Mouse (Mus musculus) layer of hippocampus, adult 2 months (tissue): ENCODE data around the gene Fxyd5. TPM values are rescaled to one million over a fixed set of nuclear protein-coding genes. Genes with fewer than 3 reads are reported as not detected.

Experiments
- DNase-seq, 2 experiments: peaks; one replicate each; pipeline ENCODE4 v3.0.0; 2022; ENCODE audit warnings: low spot score in 2 of 2
- H3K27ac ChIP-seq: fragments of 200-600 bp; 2 replicates; pipeline ENCODE4 v1.8.1; 2022
- H3K4me3 ChIP-seq: fragments of 200-600 bp; 2 replicates; pipeline ENCODE4 v1.8.1; 2022; ENCODE audit warnings: mild to moderate bottlenecking
- CTCF ChIP-seq: fragments of 200-600 bp; conservative IDR thresholded peaks from 2 replicates; pipeline ENCODE4 v1.8.1; 2022; ENCODE audit warnings: antibody characterized with exemption, mild to moderate bottlenecking, moderate library complexity
- total RNA-seq, 2 experiments: library from RNA; stranded (reverse); gene quantifications; 2 replicates each; pipeline ENCODE4 v1.2.3; 2021

Fxyd5 gene
- total RNA-seq, 2 experiments from 2014 or later: 17.3 to 26.9 TPM

DNA sequence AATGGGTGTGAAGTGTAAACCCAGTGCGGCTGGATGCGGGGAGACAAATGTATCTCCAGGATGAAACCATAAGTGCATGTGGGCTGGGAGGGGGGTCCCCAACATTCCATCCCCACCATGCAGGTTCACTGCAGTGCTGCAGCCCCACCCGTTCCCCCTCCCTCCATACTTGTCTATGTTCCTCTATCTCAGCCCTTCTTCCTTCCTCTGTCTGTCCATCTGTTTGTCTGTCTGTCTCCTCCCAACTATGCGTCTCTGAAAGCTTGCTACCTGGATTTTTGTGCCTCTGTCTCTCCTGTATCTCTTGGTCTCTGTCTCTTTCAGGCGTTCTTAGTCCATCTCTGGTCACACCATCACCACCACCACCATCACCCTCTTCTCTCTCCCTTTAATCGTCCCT, 8.2 kb upstream of the Fxyd5 start:
- no peak for TF ChIP-seq CTCF
- DNase-seq: no peak
- H3K4me3 ChIP-seq: peak overlapping the region; percentile 54
- H3K27ac ChIP-seq: peak overlapping the region; percentile 75

DNA sequence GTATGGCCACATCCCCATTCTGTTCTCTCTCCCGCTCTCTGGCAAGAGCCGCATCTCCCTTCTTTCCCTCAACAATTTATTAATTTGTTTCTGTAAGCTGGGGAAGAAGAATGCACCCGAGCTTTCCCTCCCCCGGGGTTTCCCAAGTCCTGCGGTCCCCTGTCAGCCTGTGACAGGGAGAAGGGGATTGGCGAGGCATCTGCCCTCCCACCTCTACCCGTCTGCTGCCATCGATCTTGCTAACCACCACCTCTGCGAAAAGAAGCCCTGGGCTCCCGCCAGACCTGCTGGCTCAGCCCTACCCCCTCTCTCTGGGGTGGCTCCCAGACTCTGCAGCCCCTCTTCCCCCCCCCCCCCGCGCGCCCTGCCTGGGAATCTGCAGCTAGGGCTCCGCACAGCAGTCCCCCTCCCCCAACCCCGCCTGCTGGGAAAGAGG, 7.6 kb upstream of the Fxyd5 start:
- no peak for TF ChIP-seq CTCF
- H3K4me3 ChIP-seq: peak overlapping the region; percentile 54
- DNase-seq: no peak
- H3K27ac ChIP-seq: peak overlapping the region; percentile 1; the same call in 1 of the 2 replicates

DNA sequence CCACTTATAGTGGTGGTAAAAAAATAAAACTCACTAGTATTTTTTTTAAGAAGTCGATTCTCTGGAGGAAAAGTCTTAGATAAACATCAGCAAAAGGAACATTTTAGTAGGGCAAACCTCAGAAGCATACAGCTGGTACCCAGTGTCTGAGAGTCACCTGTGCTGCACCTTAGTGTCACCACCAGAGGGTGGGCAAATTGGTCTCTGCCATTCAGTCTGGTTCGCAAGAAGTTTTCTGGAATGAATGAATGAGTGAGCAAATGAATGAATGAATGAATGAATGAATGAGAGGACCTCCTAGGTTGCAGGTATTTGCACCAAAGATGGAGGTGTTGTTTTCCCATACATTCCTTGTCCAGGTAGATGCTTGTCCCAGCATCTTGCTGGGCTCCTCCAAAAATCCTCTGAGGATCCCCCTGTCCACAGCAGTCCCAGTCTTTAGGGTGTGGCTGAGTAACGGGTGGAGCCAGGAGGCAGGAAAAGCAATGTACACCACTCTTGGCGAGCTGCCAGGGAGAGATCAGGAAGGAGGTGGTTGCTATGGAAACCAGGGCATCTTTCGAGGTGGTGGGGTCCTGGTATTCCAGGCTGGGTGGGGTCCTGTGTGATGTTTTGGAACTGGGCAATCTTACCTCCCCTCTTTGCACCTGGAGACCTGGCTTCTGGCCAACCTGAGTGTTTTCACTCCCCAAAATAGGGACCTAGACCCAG, 7.0 kb upstream of the Fxyd5 start:
- DNase-seq: no peak
- Histone ChIP-seq H3K27ac (peak overlapping the region; percentile 1; the same call in 1 of the 2 replicates), H3K4me3 (peak overlapping the region; percentile 54)
- TF ChIP-seq CTCF: peak; percentile 45

DNA sequence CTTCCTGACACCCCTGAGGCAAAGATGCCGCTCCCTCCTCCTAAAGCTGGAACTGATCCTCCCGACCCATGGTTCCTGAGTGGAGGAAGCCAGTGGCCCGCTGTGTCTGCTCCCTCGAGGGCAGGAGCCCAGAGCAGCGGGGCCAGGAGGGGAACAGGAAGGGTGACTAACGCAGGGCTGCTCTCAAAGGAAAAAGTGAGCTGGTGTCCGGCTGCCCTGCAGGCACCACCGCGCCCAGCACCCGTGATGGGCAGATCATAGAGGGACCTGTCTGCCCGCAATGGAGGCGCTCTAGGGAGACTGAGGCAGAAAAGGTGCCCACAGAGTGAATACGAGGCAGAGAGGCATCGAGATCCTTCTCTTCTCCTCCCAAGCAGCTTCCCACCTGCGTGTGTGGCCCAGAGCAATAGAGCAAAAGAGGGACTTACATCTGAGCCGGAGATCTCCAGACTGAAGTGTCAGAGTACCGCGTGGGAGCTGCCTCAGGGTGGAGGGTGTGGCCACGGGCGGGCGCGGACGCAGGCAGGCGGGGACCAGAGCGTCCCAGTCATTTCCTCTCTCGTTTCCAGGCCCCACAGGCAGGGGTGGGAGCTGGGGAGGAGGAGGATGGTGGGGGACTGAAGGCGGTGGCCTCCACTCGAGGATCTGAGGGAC, 492 bp downstream of the Fxyd5 start:
- Histone ChIP-seq H3K4me3 (peak overlapping the region; percentile 35), H3K27ac (peak overlapping the region; percentile 52; the same call in 1 of the 2 replicates)
- DNase-seq: no peak
- no peak for TF ChIP-seq CTCF

DNA sequence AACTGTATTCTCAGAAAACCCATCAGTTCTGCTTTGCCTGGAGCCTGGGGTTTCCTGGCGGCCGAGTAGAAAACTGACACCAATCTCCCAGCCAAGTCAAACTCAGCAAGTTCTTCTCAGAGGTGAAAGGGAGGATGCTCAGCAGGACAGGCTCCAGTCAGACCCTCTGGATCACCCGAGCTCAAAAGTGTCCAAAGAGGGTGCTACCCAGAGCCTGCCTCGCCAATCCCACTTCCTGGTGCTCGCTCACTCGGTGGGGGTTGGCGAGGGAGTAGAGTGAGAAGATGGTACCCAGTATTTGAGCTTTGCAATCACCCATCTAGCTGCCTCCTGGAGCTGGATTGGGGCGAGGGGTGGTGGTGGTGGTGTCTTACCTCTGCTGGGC, 1.3 kb downstream of the Fxyd5 start:
- no peak for TF ChIP-seq CTCF
- no peak overlapping the region for H3K27ac ChIP-seq
- no peak overlapping the region; the same call in 1 of the 2 replicates for H3K4me3 ChIP-seq
- DNase-seq: no peak

DNA sequence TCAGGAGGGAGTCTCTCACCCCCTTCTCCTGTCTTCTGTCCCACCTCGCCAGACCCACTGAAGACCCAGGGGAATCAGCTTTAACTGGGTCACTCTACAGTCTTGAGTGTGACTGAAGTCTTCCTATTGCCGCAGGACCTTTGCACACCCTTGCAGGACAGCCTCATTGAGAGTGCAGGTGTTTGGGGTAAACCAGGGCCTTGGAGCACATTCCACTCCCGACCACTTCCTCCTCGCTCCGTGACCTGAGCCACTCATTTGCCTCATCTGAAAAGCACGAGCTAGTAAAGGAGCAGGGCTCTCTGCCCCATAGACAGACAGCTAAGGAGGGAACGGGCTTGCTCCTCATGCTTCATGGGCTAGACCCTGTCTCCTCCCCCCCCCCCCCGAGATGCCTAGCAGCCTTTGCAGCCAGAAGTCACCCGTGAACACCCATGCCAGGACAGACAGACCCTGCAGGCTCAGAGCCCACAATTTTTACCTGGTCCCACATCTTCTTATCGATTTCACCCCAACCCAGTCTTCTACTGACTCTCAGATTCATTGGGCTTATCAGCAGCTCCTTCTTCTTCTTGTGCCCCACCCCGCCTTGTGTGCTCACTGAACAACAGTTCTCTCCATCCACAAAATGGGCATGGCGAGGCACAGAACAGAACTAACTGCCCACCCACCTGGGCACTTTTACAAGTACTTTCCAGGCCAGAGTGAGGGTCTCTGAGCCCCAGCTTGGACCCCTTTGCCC, 1.8 kb downstream of the Fxyd5 start:
- no peak for TF ChIP-seq CTCF
- Histone ChIP-seq H3K4me3 (no peak overlapping the region), H3K27ac (no peak overlapping the region)
- no peak for DNase-seq

DNA sequence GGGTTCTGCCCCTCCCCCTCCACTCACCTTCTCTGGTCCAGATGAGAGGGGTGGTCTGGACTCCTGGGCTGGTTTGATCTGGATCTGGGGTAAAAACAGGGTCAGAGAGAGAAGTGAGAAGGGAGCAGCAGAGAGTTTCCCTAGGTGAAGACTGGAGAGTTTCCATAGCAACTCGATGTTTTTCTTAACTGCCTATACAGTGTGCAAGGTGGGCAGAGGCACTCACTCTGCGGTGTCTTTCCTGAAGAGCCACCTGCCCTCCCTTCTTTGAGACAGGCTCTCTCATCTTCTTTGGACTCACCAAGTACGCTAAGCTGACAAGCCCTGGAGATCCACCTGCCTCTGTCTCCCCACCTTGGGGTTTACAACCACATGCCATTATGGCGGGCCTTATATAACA, 3.3 kb downstream of the Fxyd5 start:
- Histone ChIP-seq H3K27ac (no peak overlapping the region), H3K4me3 (no peak overlapping the region)
- no peak for DNase-seq
- no peak for TF ChIP-seq CTCF

DNA sequence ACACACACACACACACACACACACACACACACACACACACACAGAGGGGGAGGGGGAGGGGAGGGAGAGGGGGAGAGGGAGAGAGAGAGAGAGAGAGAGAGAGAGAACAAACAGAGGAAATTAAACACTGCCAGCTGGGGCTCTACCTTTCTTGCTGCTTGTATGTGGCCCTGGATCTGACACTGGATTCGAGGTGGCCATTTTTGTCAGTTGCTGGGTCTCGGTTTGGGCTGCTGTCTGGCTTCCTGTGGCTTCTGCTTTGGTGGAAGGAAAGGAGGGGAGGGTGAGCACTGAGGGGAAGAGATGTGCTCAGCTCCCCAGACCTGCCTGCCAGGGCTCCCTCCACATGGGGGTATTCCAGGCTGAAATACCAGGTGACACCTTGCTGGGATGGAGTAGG, 4.6 kb downstream of the Fxyd5 start:
- no peak for DNase-seq
- no peak overlapping the region for H3K4me3 ChIP-seq
- TF ChIP-seq CTCF: no peak
- H3K27ac ChIP-seq: no peak overlapping the region

DNA sequence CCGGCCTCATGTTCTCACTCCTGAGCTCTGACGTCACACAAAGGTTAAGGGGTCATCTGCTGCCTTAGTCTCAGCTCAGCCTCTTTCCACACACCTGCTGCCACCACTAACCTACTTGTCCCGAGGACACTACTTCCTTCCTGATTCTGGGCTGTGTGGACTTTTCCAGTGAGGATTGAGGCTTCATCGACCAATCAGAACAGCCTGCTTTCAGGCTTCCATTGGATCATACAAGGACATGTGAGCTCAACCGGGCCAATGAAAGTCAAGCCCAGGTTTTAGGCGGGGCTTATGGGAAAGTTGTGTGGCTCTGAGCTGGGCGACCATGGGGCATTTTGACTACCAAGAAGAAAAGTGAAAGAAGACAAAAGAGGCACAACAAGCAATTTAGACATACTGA, 5.4 kb downstream of the Fxyd5 start:
- DNase-seq: no peak

DNA sequence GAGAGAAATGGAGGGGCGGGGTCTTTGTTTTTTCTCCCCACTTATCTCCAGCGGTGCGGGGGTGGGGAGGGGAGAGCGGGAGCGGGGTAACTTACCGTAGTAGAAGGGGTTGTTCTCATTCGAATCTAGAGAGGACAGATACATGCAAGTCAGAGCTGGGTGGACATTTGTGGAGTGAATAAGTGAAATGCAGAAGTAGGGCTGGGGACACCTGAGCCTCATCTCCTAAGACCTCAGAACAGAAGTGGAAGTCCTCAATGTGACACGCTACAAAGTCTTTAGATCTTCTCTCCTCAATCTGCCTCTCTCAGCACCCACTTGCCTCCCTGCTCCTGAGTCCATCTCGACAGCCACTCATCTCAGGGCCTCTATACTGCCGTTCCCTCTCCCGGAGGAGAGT, 7.0 kb downstream of the Fxyd5 start:
- TF ChIP-seq CTCF: no peak
- no peak overlapping the region for H3K27ac ChIP-seq
- DNase-seq: no peak

More for the DNA sequence above, 5.4 kb downstream of the Fxyd5 start:
- H3K4me3 ChIP-seq: no peak overlapping the region
- H3K27ac ChIP-seq: no peak overlapping the region
- no peak for TF ChIP-seq CTCF

DNA sequence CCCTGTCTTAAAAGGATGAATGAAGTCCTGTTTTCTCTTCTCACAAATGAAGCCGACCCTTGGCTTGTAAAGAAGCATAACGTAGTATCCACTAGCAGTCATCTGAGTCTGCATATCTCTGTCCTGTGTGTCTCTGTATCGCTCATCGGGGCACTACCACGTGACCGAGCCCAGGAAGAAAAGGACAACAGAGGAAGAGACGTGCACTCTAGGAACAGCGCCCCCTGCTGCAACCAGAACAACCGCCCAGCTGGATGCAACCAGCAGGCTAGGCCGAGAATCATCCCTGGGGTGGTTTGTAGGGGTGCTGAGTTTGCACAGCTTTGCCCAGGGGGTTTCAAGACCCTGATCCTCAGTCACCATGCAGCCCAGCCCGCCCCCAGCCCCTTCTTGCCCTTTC, 7.5 kb downstream of the Fxyd5 start:
- no peak for DNase-seq
- Histone ChIP-seq H3K4me3 (no peak overlapping the region), H3K27ac (no peak overlapping the region)
- peak; percentile 65 for TF ChIP-seq CTCF

More for the DNA sequence above, 7.0 kb downstream of the Fxyd5 start:
- no peak overlapping the region for H3K4me3 ChIP-seq

DNA sequence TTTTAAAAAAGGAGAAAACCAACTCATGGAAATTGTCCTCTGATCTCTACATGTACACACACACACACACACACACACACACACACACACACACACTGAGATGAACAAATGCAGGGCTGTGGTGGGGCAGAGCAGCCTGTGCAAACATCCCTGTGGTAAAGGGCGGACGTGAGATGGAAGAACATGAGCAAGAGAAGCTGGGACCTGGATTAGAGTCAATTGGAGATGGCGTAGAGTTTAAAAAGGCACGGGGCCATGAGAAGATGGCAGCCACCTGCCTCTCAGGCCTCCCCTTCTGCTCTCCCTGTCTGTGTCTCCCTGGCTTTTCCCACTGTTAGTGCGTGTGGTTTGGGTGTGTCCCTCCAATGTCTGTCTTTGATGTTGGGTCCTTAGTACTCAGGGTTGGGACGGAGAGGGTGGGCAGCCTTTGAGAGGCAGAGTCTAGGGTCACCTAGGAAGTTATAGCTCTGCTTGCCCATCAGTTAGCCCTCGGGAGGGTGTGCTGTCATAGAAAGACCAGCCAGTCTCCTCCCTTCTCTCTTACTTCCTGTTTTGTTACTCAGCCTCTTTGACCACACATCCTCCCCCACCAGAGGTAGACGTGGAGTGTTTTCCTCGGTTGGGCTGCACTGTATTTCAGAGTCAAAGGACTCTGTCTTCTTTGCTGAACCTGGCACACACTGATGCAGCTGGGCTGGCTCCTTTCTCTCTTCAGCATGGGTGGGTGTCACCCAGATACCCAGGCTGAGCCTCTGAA, 8.7 kb downstream of the Fxyd5 start:
- Histone ChIP-seq H3K27ac (no peak overlapping the region), H3K4me3 (no peak overlapping the region)
- no peak for TF ChIP-seq CTCF
- no peak for DNase-seq

DNA sequence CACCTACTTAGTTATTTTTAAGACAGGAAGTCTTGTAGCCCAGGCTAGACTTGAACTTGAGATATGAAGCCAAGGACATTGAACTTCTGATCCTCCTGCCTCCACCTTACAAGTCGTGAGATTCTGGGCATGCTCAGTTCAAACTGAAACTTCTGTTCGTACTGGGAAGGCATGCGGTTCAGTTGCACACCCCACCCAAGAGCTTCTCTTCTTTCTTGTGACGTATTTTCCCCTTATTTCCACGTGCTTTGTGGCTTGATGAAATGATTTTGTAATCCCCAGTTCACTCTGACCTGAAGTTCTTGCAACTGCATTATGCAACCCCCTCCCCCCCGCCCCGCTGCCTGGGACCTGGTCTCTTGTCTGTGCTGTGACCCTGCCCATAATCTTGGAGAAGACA, 10.6 kb downstream of the Fxyd5 start:
- H3K4me3 ChIP-seq: no peak overlapping the region
- H3K27ac ChIP-seq: no peak overlapping the region
- no peak for DNase-seq
- TF ChIP-seq CTCF: no peak
